Mouse (Mus musculus): ENCODE results near the gene S100a4. TPM values are rescaled to one million over a fixed set of nuclear protein-coding genes. Genes with fewer than 3 reads are reported as not detected.

The S100a4 gene
- polyA plus RNA-seq, 1 experiment, result 16.9 TPM

GRCm38 (mm10) chr3:90587361-90588101, 16.0 kb upstream of the S100a4 start:
- 84% methylated on average over 14 of the region's 14 CpGs for WGBS
- Histone ChIP-seq H3K36me3 (ENCODE audit: control insufficient read depth, insufficient read depth, low read length) (no peaks in the 10 kb centered on the region), H3K4me1 (ENCODE audit: control insufficient read depth, insufficient read depth, low read length) (no peaks in the 10 kb centered on the region), H3K27me3 (replicated peaks; ENCODE audit: control insufficient read depth, insufficient read depth, low read length) (no peaks in the 10 kb centered on the region), H3K4me3 (ENCODE audit: insufficient read depth, low read depth, low read length) (no peak overlapping the region), H3K27ac (ENCODE audit: insufficient read depth, low read depth, low read length) (peak overlapping the region; percentile 58)
- DNase-seq, result peak; percentile 29
- TF ChIP-seq CTCF (conservative IDR thresholded peaks at IDR 0.05; ENCODE audit: insufficient read depth, insufficient read length, low read depth, low read length) (no peak), POLR2A (IDR thresholded peaks at IDR 0.05; ENCODE audit: low read depth, low read length) (no peak)

- Histone ChIP-seq H3K4me3 (ENCODE audit: insufficient read depth, low read depth, low read length) (no peak overlapping the region), H3K27me3 (replicated peaks; ENCODE audit: control insufficient read depth, insufficient read depth, low read length) (no peaks in the 10 kb centered on the region), H3K27ac (ENCODE audit: insufficient read depth, low read depth, low read length) (no peak overlapping the region), H3K36me3 (ENCODE audit: control insufficient read depth, insufficient read depth, low read length) (no peaks in the 10 kb centered on the region), H3K4me1 (ENCODE audit: control insufficient read depth, insufficient read depth, low read length) (no peaks in the 10 kb centered on the region)
- DNase-seq, result peak; percentile 39
- 61% methylated on average over 6 of the region's 6 CpGs for WGBS
- TF ChIP-seq CTCF (conservative IDR thresholded peaks at IDR 0.05; ENCODE audit: insufficient read depth, insufficient read length, low read depth, low read length), result no peak
Measured at GRCm38 (mm10) chr3:90589390-90589789, 14.2 kb upstream of the S100a4 start.

- Histone ChIP-seq H3K4me3 (ENCODE audit: insufficient read depth, low read depth, low read length) (no peak within 1 kb of the TSS), H3K27ac (ENCODE audit: insufficient read depth, low read depth, low read length) (no peak within 1 kb of the TSS)
- 92% methylated on average over 8 of the region's 8 CpGs for WGBS
Measured at GRCm38 (mm10) chr3:90589947-90590346, 13.6 kb upstream of the S100a4 start, which contains the start of gene S100a2. Gene S100a2 (plus strand): TSS chr3:90590247.

GRCm38 (mm10) chr3:90594466-90594865, 9.1 kb upstream of the S100a4 start:
- H3K36me3 ChIP-seq (ENCODE audit: control insufficient read depth, insufficient read depth, low read length), result no peaks in the 10 kb centered on the region
- WGBS, result 77% methylated on average over 1 of the region's 1 CpGs

More at GRCm38 (mm10) chr3:90589947-90590346, 13.6 kb upstream of the S100a4 start, which contains the start of gene S100a2:
- no peaks in the 10 kb centered on the region for H3K27me3 ChIP-seq (replicated peaks; ENCODE audit: control insufficient read depth, insufficient read depth, low read length)
- DNase-seq, result no peak
- H3K36me3 ChIP-seq (ENCODE audit: control insufficient read depth, insufficient read depth, low read length), result no peaks in the 10 kb centered on the region
- TF ChIP-seq CTCF (conservative IDR thresholded peaks at IDR 0.05; ENCODE audit: insufficient read depth, insufficient read length, low read depth, low read length) (no peak), POLR2A (IDR thresholded peaks at IDR 0.05; ENCODE audit: low read depth, low read length) (no peak)
- no peaks in the 10 kb centered on the region for H3K4me1 ChIP-seq (ENCODE audit: control insufficient read depth, insufficient read depth, low read length)

GRCm38 (mm10) chr3:90595556-90595955, 8.0 kb upstream of the S100a4 start:
- Histone ChIP-seq H3K4me3 (ENCODE audit: insufficient read depth, low read depth, low read length) (no peak overlapping the region), H3K27ac (ENCODE audit: insufficient read depth, low read depth, low read length) (no peak overlapping the region), H3K36me3 (ENCODE audit: control insufficient read depth, insufficient read depth, low read length) (no peaks in the 10 kb centered on the region), H3K27me3 (replicated peaks; ENCODE audit: control insufficient read depth, insufficient read depth, low read length) (no peaks in the 10 kb centered on the region), H3K4me1 (ENCODE audit: control insufficient read depth, insufficient read depth, low read length) (no peaks in the 10 kb centered on the region)
- WGBS, result 71% methylated on average over 5 of the region's 5 CpGs
- no peak for DNase-seq
- TF ChIP-seq POLR2A (IDR thresholded peaks at IDR 0.05; ENCODE audit: low read depth, low read length) (no peak), CTCF (conservative IDR thresholded peaks at IDR 0.05; ENCODE audit: insufficient read depth, insufficient read length, low read depth, low read length) (no peak)

More at GRCm38 (mm10) chr3:90594466-90594865, 9.1 kb upstream of the S100a4 start:
- H3K27me3 ChIP-seq (replicated peaks; ENCODE audit: control insufficient read depth, insufficient read depth, low read length), result no peaks in the 10 kb centered on the region
- no peak for DNase-seq
- no peak overlapping the region for H3K27ac ChIP-seq (ENCODE audit: insufficient read depth, low read depth, low read length)
- no peaks in the 10 kb centered on the region for H3K4me1 ChIP-seq (ENCODE audit: control insufficient read depth, insufficient read depth, low read length)
- no peak overlapping the region for H3K4me3 ChIP-seq (ENCODE audit: insufficient read depth, low read depth, low read length)
- no peak for TF ChIP-seq CTCF (conservative IDR thresholded peaks at IDR 0.05; ENCODE audit: insufficient read depth, insufficient read length, low read depth, low read length)
- TF ChIP-seq POLR2A (IDR thresholded peaks at IDR 0.05; ENCODE audit: low read depth, low read length), result no peak

GRCm38 (mm10) chr3:90596810-90597209, 6.8 kb upstream of the S100a4 start:
- Histone ChIP-seq H3K36me3 (ENCODE audit: control insufficient read depth, insufficient read depth, low read length) (no peaks in the 10 kb centered on the region), H3K27ac (ENCODE audit: insufficient read depth, low read depth, low read length) (no peak overlapping the region), H3K27me3 (replicated peaks; ENCODE audit: control insufficient read depth, insufficient read depth, low read length) (no peaks in the 10 kb centered on the region), H3K4me3 (ENCODE audit: insufficient read depth, low read depth, low read length) (no peak overlapping the region), H3K4me1 (ENCODE audit: control insufficient read depth, insufficient read depth, low read length) (no peaks in the 10 kb centered on the region)
- TF ChIP-seq POLR2A (IDR thresholded peaks at IDR 0.05; ENCODE audit: low read depth, low read length) (no peak), CTCF (conservative IDR thresholded peaks at IDR 0.05; ENCODE audit: insufficient read depth, insufficient read length, low read depth, low read length) (no peak)
- DNase-seq, result no peak
- 84% methylated on average over 6 of the region's 6 CpGs for WGBS

GRCm38 (mm10) chr3:90597736-90598135, 5.8 kb upstream of the S100a4 start:
- Histone ChIP-seq H3K27ac (ENCODE audit: insufficient read depth, low read depth, low read length) (no peak overlapping the region), H3K36me3 (ENCODE audit: control insufficient read depth, insufficient read depth, low read length) (no peaks in the 10 kb centered on the region), H3K4me3 (ENCODE audit: insufficient read depth, low read depth, low read length) (no peak overlapping the region), H3K4me1 (ENCODE audit: control insufficient read depth, insufficient read depth, low read length) (no peaks in the 10 kb centered on the region), H3K27me3 (replicated peaks; ENCODE audit: control insufficient read depth, insufficient read depth, low read length) (no peaks in the 10 kb centered on the region)
- no peak for TF ChIP-seq POLR2A (IDR thresholded peaks at IDR 0.05; ENCODE audit: low read depth, low read length)
- TF ChIP-seq CTCF (conservative IDR thresholded peaks at IDR 0.05; ENCODE audit: insufficient read depth, insufficient read length, low read depth, low read length), result no peak
- WGBS, result 47% methylated on average over 6 of the region's 6 CpGs
- DNase-seq, result no peak
